Mouse (Mus musculus) monocyte, adult 2 months (primary cell): ENCODE data around the gene Polr2b.
A peak's percentile ranks its signal among the peaks of the same experiment; 100 is the strongest.

Experiments used
- DNase-seq, 2 experiments: peaks; one replicate each; pipeline ENCODE4 v3.0.0; 2022; ENCODE audit warnings: low spot score in 2 of 2, low read depth in 1 of 2

Gene Polr2b

DNA sequence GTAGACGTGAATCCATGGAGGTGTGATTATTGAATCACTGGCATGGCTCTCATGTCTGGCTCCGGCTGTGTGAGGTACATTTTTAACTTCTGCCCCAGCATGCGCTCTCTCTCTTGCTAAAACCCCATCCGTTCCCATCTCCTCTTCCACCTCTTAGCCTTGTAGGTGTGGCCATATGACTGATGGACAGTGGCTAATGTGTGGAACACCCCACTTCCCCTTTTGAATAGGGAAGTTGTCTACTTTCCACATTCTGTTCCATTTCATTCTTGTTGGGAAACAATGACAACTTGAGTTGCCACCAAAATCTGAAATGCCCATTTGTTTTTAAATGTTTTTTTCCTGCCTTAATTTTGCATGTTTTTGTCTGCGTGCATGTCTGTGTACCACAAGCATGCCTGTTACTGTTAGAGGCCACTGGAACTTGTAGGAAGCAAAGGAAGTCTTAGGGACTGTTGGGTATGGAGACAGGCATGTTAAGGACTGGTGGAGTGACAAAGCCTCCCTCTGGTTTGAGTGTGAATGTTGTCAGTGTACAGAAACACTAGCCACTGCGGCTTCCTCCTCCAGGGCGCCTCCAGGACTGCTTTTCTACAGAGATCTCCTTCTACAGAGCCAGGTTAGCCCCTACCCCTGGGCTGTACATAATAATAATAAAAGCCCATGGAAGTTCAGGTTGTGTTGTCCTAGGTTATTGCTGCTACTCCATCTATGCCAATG lies 17.0 kb upstream of the Polr2b start:
- peak; percentile 21 to 36 for DNase-seq

DNA sequence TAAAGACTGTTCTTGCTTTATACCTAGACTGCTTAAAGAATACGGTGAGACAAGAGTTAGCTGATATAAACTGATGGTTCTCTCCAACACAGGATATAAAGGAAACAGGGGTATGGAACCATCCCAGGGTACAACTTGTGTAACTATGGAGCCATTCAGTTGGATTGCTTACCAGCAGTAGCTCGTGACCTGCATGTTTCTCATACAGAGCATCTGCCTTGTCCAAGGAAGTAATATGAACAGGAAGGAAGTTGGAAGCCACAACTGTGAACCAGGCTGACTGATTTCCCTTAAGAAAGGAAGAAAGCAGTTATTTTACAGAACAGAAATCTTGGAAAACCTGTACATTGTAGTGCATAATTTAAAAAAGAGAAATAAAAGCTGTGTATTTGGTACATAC lies 10.5 kb upstream of the Polr2b start:
- DNase-seq, result no peak

DNA sequence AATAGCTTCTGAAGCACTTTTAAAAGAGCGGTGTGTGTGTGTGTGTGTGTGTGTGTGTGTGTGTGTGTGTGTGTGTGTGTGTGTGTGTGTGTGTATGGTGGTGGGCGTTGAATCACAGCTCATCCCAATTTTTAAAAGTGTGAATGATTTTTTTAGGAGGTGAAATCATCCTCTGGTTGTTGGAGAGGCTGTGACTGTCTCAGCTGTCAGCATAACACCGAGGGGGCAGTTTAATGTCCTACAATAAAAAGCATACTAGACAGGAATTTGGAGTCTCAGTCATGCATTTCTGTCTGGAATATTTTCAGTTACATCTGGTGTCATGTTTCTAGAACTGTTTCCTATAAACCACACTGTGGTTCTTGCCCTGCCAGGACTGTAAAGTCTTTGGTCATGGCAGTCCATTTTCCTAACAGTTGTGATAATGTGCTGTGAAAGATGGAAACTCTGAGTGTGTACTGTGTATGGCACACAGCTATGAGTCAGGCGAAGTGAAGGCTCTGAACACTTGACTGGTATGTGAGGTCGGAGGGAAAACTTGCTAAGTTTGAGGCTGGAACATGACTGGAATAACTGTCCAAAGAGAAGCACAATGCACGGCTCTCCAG lies 8.5 kb upstream of the Polr2b start:
- no peak for DNase-seq

DNA sequence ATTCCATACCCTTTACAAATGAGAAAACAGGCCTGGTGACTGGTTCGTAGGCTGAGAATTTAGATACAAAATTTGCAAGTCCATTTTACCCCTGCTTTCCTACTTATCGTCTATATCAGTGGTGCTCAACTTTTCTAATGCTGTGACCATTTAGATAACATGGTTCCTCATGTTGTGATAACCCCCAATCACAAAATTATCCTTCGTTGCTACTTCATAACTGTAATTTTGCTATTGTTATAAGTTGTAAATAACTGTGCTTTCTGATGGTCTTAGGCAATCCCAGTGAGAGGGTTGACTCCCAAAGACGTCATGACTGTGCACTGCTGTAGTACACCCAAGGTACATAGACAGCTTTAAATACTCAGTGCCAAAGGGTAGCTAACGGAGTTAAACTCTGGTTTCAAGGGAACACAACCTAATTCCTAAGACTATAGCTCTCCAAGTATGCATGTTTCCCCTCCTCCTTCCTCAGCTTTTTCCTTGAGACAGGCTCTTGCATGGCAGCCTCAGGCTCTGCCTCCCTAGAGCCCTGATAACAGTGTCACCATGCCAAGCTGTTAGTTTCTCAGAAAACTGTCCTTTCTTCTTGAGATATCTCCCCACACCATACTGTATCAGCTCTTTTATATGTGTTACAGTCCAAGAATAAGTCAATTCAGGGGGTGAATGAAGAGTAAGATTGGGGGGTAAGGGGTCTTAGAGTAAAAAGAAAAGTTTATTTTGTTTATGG lies 2.0 kb upstream of the Polr2b start:
- no peak for DNase-seq

DNA sequence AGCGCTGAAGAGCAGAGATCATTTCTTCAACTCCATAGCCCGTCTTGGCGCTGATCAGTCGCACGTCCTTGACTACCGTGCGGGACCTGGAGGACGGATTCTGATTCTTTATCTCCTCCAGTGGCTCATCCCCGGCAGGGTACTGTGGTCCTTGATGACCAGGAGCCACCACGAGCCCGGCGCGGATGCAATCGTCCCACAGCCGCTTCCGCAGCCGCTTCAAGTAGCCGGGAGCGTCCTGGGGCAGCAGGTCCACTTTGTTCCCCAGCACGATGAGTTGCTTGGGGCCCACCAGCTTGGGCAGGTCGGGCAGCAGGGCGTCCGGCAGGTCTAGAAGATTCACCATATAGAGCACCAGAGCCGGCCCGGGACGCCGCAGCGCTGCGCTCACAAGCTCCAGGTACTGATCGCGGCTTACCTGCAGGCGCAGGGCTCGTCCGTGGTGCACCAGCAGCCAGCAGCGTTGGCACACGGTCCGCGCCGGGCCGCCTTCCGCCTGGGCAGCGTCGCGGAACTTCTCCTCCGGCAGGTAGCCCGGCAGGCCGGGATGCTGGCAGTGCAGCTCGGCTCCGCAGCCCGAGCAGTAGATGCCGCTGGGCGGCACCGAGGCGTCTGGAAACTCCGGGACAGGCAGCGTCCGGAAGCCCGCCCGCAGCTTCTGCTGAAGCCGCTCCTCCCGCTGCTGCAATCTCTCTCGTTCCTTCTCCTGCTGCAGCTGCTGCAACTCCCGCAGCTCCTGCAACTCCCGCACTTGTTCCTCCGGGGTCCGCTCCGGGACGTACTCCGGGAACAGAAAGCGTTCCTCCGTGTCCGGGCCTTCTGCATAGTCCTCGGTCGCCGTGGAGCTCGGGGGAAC lies 668 bp upstream of the Polr2b start:
- no peak for DNase-seq

DNA sequence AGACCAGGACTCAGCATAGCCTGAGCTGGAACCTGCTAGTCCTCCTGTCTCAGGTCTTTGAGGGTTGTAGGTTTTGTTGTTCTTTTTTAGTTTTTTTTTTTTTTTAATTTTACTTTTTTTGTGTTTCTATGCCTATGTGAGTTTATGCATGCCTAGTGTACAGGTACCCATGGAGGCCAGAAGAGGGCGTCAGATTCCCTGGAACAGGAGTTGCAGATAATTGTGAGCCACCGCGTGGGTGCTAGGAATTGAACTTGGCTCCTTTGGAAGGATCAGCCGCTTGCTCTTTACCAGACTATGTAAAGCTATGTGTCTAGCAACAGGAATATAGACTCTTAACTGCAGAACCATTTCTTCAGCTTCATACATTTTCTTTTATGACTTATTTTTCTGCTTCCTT lies 4.3 kb downstream of the Polr2b start:
- DNase-seq, result no peak

DNA sequence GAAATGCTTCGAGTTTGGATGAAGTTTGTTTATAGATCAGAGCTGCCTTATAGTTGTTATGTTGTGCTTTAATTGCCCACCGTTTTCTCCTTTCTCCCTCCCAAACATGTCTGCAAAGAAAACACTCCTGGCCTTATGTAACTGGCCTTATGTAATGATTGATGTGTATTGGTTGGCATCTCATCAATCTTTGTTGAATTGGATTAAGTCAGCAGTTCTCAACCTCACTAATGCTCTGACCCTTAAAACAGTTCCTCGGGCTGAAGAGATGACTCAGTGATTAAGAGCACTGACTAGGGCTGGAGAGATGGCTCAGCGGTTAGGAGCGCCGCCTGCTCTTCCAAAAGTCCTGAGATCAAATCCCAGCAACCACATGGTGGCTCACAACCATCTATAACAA lies 5.0 kb downstream of the Polr2b start:
- DNase-seq, result no peak

DNA sequence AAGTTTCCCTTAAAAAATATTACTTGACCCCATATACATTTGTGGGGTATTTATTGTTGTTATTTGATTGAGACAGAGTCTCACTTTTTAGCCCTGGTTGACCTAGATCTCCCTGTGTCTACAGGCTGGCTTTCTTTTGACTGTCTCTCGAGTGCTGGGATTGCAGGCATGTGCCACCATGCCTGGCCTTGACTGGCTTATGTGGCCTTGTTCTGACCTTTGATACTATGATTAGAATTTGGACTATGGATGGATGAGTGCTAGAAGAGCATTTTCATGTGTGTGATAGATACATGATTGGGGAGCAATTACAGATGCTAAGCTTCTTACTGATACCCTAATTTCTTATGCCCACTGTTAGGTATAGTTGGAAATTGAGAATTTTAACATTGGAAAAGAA lies 15.0 kb downstream of the Polr2b start:
- no peak for DNase-seq

DNA sequence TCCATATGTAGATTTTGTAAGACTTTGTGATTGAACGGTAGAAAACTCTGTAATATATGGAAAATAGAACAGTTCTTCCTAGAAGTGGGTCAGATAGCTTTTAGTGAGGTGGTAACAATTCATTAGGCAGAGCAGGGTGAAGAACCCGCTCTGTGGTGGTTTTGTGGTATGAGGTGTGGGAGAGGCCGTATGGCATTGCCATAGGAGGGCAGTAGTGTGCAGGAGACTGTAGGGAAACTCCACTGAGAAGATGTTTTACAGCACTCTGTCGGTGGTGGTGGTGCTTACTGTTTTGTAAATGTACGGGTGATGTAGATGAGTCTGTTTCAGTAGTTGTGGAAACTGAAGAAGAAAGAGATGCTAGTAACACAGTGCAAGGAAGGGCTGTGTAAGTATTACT lies 20.2 kb downstream of the Polr2b start:
- no peak for DNase-seq

DNA sequence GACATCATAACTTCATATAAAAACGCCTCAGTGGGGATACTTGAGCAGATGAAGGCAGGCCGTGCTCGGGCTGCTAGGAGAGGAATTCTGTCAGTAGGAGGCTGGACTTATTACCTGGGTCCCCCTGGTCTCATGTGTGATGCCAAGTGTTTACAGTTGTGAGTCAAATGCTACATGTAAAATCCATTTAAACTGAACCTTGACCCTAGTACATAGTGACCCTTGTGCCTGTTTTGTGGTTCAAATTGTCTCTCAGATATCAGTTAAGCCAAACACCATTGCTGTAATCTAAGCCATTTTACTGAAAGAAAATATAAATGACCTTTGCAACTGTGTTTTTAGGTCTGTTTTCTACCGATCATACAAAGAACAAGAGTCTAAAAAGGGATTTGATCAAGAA lies 30.1 kb downstream of the Polr2b start:
- no peak for DNase-seq

DNA sequence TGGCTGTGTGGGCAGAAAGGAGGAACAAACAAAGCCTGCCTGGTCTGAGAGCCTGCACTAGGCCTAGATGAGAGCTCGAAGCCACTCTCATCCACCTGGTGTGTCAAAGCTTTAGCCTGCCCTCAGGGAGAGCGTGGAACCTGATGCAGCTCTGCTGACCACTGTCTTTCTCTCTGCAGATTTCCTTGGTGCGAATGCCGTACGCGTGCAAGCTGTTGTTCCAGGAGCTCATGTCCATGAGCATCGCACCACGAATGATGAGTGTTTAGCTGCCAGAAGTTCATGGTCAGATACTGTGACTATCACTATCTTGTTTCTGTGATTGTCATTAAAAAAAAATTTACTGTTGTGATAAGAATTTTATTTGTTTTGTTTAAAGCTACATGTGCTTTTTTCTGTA lies 39.0 kb downstream of the Polr2b start:
- DNase-seq, result no peak

DNA sequence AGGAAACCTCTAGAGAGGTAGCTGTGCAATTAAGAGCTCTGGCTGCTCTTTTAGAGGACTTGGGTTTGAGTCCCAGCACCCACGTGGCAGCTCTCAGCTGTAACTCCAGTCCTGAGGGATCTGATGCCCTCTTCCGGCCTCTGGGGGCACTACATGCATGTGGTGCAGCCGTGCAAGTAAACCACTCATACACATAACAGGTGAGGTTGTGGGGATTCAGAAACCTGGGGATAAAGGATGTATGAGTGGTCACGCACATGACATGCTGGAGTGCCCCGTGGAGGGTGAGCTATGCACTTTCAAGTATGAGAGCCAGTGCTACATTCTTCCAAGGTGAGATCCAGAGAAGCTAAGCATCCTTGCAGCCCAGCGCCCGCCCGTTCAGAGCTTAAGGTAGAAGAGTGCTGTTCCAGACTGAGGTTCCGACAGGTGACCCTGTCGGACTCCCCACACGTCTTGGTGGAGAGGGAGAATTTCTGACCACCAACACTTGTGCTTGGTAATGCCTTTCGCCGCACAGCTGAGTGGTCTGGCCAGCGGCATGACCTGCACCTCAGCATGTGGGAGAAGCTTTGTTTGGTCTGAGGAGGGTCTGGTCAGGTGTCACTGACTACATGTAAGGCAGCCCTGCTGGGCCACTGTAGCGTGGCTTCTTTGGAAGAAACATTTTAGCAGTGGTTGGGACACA lies 40.2 kb downstream of the Polr2b start:
- DNase-seq, result no peak

DNA sequence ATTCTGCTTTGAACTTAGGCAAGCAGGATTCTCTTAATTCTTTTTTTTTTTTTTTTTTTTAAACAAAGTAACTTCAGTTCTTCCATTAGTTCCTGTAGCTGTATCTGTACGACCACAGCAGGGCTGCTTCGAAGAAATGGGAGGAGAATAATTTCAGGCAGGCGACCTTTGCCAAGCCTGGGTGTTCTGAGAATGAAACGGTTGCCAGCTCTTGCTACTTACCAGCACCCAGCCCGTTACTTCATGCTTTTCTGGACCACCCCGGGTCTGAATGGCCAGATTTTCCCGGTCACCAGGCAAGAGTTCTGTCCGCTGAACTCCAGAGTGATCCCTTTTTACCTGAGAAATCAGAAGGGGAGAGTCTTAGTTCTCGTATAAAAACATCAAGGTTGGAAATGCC lies 41.7 kb downstream of the Polr2b start:
- DNase-seq, result no peak

DNA sequence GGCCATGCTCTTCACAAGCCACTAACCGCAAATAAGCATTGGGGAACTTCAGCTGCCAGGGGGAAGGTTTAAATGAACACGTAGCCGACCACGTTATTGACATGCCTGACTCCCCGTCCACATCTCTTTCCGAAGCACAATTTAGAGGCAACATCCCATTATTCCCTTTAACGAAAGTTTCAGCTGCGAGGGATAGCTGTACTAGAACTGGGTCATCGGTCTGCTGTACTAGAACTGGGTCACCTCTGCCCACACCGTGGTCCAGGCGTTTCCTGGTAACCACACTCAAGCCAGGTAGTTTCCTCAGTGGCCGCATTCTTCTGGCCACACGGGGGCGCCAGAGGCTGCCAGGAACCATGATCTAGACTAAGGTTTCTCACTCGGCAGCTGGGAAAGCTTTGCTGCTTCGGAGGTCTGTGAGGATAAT lies 44.4 kb downstream of the Polr2b start:
- peak; percentile 42 to 63 for DNase-seq

DNA sequence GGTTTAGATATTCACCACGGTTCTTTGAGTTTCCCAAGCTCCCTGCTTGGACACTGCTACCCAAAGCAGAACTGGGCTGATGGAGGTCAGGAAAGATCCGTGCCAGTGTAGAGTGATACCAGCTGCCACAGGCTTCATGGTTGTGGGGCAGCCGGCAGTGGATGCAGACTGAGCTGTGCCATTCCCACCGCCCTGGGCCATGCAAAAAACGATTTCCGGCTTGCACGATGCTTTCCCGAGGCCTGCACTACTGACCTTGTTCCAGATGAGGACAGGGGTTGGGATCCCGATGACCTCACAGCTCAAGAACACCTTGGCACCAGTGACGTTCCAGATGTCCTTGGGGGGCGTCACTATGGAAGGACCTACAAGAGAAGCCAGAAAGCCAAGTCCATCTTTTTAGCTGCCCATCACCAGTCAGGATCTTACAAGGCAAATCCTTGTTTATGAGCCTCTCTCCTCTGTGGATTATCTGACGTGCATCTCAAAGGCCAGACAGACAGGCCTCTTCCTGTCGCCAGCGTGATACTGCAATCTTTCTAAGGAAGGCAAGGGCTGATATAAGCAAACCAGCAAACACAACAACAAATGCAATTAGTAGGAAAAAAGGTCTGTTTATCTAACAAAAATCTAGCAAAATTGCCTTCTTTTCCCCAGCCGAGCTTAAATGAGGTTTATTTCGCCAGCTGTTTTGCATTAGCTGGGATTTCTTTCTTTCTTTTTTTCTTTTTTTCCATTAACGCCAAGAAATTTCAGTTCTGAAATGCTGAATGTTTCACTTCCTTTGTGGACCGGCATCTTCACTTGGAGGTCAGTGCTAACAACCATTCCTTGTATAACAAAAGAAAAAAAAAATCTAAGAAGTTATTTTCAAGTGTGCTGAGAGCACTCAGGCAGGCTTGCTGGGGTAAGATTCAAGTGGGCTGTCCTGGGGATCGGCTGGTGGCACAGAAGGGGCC lies 45.6 kb downstream of the Polr2b start:
- DNase-seq, result no peak

DNA sequence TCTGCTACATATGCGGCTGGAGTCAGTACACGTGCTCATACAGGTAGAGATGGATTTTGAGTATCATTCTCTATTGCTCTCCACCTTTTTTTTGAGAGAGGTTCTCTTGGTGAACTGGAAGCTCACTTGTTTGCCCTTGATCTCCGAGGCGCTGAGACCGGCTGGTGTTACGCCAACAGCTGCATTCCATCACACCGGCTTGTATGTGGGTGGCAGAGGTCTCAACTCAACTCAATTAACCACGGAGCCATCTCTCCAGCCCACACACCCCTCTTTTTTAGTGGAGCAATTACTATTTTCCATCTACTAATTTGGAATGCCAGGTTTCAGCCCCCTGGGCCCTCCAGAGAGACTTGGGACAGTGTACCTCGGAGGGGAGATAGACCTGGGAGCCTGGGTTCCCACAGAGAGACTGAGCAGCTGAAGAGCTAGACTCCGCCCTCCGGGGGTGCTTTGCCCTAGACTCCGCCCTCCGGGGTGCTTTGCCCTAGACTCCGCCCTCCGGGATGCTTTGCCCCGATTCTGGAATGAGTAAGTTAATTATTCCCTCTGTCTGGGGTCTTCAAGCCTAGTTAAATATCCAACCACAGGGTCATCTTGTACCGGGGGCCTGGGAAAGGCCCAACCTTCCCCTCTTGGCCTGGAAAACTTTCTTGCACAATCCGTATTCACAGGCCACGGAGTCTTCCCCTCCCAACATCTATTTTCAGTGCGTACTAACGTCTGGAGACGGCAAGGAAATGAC lies 47.6 kb downstream of the Polr2b start:
- peak in 1 of 2 experiments; percentile 19 for DNase-seq

DNA sequence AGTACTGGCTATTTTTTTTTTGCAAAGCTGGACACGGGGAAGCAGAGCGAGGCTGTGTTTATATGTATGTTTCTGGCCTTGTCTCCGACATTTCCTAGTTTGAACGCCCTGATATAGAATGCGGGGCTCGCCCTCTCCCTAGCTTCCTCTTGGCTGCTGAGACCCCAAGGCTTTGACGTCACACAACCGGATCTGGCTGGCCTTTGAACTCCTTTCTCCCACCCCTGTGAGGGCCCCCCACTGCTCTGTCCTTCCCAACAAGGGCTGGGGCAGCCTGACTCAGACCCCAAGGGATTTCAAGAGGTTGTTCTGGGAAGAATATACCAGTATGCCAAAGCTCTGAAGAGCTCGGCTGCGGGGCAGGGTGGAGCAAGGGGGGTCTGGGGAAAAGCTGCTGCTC lies 48.4 kb downstream of the Polr2b start:
- DNase-seq, result no peak

DNA sequence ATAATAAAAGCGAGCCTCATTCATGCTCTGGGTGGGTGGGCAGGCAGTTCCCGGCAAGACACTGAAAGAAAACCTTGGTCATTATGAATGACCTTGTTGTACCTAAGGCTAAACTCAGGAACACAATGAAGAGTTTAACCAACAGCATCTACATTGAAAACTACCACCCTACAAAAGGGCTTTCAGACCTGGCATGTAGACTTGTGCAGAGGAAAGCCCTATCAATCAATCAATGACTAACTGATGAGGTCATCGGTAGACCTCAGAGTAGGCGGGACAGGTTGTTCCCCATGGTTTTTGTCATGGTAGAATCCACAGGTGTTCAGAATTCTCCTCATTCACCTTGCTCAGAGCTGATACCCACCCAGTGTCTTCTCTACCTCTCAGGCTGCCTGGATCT lies 50.0 kb downstream of the Polr2b start:
- no peak for DNase-seq

DNA sequence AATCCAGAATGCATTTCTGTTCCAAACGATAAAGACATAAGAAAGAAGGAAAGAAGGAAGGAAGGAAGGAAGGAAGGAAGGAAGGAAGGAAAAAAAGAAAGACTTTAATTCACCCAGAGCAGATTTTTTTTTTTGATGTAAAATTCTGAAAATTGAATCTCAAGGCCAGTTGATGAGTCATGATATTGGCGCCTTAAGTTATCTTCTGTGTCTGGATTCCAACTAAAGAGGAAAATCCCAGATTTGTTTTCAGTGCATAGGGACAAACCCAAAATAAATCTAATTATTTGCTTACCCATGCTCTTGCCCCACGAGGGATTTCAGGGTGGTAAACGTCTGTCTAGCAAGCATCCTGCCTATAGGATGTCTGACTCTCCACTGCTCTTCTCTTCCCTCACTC lies 51.1 kb downstream of the Polr2b start:
- DNase-seq, result no peak
